Mouse (Mus musculus) left cerebral cortex, adult 11 months (tissue): ENCODE data around the gene Slit3.

Experiments used
- DNase-seq: peaks from one replicate; pipeline ENCODE4 v3.0.0; 2022; ENCODE audit warnings: low spot score

Gene Slit3

DNA sequence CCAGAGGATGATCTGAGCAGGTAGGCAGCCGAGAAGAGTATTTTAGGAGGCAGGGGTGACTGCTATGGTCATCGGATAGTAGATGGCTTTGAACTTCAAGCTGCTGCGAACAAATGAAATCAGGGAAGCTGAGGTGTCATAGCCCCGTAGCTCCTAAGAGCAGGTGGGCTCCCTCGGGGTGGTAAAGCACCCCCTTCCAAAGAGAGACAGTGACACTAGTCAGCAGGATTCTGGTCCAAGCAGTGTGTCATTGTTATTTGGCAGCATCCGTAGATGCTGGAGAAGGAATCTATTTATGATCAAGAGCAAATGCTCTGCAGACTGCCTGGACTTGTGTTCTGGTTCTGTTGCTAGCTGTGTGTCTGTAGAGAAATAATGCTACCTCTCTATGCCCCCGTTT lies 154.3 kb downstream of the Slit3 start:
- no peak for DNase-seq

DNA sequence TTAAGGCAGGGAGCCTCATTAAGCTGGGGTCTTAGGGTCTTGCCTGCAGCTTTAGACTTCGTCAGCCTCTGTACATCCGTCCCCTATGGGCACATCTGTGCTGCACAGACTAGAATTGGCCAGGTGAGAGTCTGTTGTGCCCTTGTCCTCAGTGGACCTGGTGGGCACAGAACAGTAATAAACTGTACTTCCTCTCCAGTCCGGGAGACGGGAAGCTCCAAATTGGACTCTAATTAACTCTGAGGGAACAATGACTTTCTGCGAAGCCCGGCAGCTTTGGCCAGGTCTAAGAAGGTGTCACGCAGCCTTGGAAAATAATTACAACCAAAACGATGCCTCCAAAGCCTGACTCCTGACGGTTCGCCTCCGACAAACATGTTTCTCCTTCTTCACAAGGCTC lies 155.0 kb downstream of the Slit3 start:
- no peak for DNase-seq

DNA sequence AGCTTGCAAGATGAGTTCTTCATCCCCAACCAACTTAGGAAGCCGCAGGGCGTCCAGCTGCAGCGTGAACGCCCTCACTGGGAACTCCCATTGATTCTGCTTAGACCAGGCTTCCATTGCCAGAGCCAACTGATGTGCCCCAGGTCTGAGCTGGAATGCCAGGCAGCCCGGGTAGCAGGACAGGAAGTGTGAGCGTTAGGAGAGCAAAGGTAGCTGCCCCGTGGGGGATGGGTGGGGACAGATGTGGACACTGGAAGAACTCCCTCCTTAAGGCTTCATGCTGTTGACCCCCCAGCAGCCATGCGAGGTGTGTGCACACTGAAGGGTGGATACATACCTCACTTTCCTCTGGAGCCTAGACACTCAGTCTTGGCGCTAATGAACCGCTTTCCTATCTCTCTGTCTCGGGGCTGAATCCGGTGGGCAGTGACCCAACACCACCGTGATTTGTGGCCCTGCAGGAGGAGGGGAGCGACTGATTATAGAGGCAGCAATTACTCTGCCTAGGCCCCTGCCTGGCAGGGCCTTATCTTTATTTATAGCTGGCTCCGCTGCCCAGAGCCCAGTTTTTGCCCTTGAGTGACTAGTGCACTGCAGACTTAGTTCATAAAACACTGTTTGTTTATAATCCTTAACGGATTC lies 157.2 kb downstream of the Slit3 start:
- no peak for DNase-seq

GRCm38 (mm10) chr11:35280826-35281225 lies 159.8 kb downstream of the Slit3 start:
- no peak for DNase-seq

- DNase-seq, result no peak
Measured at GRCm38 (mm10) chr11:35282001-35282632, 161.1 kb downstream of the Slit3 start.

DNA sequence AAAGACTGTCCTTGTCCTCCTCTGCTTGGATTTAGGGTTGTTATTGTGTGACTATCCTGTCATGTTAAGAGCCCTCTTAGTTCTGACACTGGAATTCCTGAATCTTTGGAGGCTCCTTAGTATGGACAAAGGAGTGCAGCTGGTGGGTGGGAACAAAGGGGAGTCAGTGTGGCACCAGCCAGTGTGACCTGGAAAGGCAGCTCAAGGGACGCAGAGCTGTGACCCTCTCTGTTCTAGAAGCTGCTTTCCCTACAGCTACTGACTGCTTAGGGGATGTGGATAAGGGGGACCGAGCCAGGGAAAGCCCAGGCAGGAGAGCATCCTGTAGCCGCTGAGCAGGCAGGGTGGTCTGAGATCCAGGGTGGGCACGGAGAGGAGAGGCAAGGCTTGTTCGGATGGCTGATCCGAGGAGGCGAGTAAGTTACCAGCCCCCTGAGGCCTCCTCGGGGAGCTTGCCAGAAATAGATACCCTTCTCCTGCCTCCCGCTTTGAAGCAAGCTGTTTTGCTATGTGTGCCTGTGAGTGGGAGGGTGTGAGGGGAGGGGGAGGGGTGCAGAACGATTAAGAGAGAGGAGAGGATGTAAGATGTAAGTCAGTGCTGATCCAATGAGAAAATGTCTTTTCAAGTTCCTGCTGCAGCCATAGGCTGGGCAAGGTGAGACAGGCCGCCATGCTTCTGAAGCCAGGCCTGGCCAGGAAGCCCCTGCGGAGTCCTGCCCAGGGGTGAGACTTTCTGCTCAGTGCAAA lies 162.0 kb downstream of the Slit3 start:
- DNase-seq, result peak; percentile 43

GRCm38 (mm10) chr11:35283767-35284166 lies 162.7 kb downstream of the Slit3 start:
- DNase-seq, result no peak

DNA sequence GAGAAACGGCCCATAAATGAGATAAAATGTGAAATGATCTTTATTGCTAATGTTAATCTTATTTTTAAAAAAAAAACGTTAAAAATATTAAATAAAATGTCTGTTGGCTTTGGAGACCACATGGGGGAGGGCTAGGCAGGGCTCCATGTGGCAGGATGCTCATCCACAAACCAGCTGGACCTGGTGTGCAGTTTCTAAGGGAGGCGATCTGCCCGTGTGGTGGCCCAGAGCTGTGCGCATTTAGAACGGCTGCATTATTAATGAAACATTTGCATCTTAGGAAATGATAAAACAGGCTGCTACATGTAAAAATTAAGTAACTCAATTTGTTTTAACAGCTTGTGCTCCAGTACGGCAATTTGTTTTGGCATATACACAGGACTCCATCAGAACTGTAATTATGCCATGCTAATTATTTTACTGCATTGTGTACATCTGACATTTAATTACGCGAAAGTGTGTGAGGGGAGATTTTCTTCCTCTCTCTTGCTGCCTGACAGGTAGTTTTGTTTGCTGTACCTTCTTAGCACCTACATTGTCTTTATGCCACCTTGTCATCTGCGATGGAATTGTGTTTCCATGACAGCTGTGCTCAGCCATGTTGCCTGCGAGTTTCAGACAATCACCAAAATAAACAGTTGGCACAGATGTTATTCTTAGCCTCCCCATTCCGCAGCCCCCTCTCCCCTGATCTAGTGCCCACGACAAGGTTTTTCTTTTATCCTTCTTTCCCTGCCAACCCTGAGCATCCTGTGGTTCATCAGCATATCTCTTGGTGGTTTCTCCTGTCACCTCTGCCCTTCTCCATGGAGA lies 165.8 kb downstream of the Slit3 start:
- DNase-seq, result no peak

DNA sequence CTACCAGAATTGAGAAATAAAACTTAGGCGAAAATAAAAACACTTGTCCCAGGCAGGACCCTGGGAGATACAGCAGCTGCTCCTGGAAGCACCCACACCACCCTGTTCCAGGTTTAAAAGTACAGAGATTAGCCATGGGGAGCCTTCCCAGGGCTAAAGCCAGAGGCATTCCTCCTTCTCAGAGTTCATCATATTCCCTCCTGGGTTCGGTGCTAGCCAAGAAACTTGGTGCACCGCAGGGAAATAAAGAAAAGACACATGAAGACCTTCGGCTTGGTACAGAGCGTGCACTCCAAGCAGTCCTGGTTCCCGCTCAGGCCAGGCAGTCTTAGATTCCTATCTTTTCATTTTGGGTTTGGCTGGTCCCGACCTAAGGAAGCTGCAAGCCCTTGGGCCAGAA lies 167.0 kb downstream of the Slit3 start:
- DNase-seq, result no peak

GRCm38 (mm10) chr11:35288761-35289278 lies 167.8 kb downstream of the Slit3 start:
- no peak for DNase-seq

- DNase-seq, result no peak
Measured at GRCm38 (mm10) chr11:35292228-35292747, 171.3 kb downstream of the Slit3 start.

DNA sequence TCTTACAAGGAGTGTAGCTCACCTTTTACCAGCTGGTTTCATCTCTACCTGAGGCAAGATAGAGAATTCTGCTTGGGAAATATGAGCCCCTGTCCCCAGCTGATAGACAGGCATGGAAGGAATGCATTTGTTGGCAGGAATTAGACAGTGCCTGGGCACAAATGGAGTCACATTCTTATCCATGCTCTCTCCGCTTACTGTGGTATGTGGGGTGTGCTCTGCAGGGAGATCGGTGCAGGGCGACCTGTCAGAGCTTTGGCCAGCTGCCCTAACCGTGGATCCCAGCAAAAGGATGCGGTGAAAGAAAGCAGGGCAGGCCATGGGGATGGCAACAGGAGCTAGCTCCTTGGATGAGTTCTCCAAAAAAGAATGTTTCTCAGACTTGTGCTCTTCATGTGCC lies 172.2 kb downstream of the Slit3 start:
- no peak for DNase-seq

DNA sequence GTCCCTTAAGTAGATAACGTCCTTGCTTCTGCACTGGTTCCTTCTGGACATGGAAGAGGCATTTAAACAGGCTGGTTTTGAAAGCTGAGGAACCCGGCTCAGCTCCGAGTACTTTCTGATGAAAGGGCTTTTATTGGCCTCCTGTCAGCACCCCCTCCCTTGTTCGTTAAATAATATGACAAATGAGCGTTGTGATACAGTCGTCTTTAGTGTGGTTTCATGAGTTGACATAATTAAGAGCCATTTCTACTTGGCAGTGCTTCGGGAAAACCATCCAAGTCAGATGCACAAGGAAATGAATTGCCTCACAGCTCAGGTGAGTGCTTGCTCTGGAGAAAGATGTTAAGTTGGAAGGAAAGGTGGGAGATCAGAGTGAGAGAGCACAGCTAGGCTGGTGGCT lies 173.6 kb downstream of the Slit3 start:
- no peak for DNase-seq

GRCm38 (mm10) chr11:35295162-35295799 lies 174.3 kb downstream of the Slit3 start:
- no peak for DNase-seq

GRCm38 (mm10) chr11:35296803-35297202 lies 175.8 kb downstream of the Slit3 start:
- no peak for DNase-seq

DNA sequence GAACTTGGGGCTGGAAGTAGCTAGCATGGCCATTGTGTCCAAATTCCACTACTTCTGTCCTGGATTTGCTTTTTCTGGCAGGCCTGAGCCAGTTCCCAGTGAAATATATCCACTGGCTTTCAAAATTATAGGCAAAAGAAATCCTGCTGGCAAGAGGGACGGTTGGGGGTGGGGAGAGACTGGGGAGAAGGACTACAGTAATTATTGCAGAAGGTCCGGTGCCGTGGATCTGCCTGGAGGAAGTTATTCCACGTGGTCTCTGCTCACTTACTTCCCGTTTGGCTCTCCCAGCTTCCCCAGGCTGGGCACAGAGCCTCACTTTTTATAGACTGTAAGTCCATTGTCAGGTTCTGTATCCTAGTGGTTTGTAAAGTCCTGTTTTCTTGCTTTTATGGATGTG lies 176.3 kb downstream of the Slit3 start:
- no peak for DNase-seq

DNA sequence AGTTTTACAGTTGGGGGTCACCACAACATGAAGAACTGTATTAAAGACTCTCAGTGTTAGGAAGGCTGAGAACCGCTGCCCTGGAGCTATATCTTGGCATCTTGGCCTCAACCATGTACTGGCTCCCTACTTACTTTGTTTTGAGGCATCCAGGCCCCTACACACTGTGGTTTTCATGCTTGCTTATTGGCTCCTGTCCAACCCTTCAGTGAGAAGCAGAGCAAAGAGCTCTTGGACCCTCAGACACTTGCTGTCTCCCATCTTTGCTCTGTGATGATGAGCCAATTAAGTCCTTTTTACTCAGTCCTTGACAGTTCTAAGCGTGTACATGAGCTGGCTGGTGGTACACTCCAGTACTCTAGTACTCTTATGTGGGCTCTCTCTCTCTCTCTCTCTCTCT lies 177.5 kb downstream of the Slit3 start:
- no peak for DNase-seq

DNA sequence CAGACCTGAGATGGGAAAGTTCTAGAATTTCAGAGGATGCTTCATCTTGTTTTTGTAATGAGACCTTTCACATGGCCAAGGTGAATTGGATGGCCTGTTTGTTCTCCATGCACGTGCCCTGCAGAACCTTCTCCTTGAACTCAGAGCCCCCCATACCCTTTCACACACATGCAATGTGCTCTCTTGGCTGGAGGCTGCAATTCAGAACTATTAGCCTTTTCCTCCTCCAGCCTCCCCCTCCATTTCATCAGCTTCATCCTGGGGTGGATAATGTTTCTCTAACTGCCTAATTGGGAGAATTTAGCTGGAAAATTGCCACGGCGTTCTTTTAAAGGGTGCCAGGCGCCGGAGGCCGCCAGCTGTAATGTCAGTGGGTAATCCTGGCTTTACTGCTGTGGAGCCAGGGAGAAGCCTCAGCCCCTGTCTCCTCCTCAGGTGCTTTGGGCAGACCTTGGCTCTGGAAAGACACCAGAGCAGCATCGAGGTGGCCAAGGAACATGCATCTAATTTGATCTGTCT lies 178.9 kb downstream of the Slit3 start:
- no peak for DNase-seq

- DNase-seq, result no peak
Measured at GRCm38 (mm10) chr11:35302272-35302671, 181.2 kb downstream of the Slit3 start.

GRCm38 (mm10) chr11:35304216-35304975 lies 183.4 kb downstream of the Slit3 start:
- DNase-seq, result no peak

DNA sequence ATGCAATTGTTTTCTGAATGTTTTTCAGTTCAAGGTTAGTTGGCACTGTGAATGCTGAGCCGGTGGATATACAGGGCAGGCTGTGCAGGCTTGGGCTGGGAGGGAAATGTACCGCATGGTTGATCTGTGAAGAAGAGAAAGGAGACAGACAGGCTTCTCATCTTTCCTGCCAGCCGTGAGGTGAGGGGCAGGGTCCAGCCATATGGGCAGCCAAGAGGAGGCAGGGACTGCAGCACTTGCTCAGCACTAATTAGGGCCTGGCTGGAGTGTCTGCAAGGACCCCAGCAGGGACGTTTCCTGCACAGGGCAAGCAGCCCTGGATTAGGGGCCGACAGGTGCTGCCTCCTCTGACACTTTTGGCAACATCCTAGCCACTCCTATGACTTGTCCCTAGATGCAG lies 184.1 kb downstream of the Slit3 start:
- DNase-seq, result no peak
